Mouse (Mus musculus) kidney, embryonic 16.5 days (tissue): ENCODE results near the gene Prim2. TPM values are rescaled to one million over a fixed set of nuclear protein-coding genes. Genes with fewer than 3 reads are reported as not detected.
A peak's percentile ranks its signal among the peaks of the same experiment; 100 is the strongest.

Experiments
- ATAC-seq: fragments of 200-750 bp; cut with Nextera tagmentation; 2 replicates; pipeline ENCODE4 v1.8.0; 2017; ENCODE audit warnings: moderate TSS enrichment; ENCODE audit not compliant: low FRiP score, low TSS enrichment
- H3K27ac ChIP-seq: fragments of 300-500 bp; sonication (generic); 2 replicates; pipeline ENCODE4 v1.5.1; 2014; ENCODE audit warnings: low read length
- H3K27me3 ChIP-seq: fragments of 300-500 bp; sonication (generic); 2 replicates; pipeline ENCODE4 v1.6.1; 2014; ENCODE audit warnings: low read length, control low read depth, mixed read lengths; ENCODE audit not compliant: insufficient read depth
- H3K36me3 ChIP-seq: fragments of 300-500 bp; sonication (generic); 2 replicates; pipeline ENCODE4 v1.6.1; 2014; ENCODE audit warnings: low read length, control low read depth, mixed read lengths; ENCODE audit not compliant: insufficient read depth
- H3K4me1 ChIP-seq: fragments of 300-500 bp; sonication (generic); 2 replicates; pipeline ENCODE4 v1.6.1; 2014; ENCODE audit warnings: low read length, control low read depth, mixed read lengths; ENCODE audit not compliant: insufficient read depth
- H3K4me2 ChIP-seq: fragments of 300-500 bp; sonication (generic); replicated peaks from 2 replicates; pipeline ENCODE4 v1.6.1; 2014; ENCODE audit warnings: low read depth, low read length
- H3K4me3 ChIP-seq: fragments of 300-500 bp; sonication (generic); 2 replicates; pipeline ENCODE4 v1.5.1; 2014; ENCODE audit warnings: mild to moderate bottlenecking, low read length
- H3K9ac ChIP-seq: fragments of 300-500 bp; sonication (generic); replicated peaks from 2 replicates; pipeline ENCODE4 v1.6.1; 2014; ENCODE audit warnings: low read length
- H3K9me3 ChIP-seq: fragments of 300-500 bp; sonication (generic); 2 replicates; pipeline ENCODE4 v1.6.1; 2016; ENCODE audit warnings: low read length, control low read depth
- whole genome bisulfite sequencing: fragments of 180-500 bp; shearing (Covaris S2); extraction: QIAGEN DNeasy Blood & Tissue Kit; methylation state at CpG from one replicate; pipeline ENCODE4 v1.1.7; 2014; 5-methylcytosine and 5-hydroxymethylcytosine counted together
- polyA plus RNA-seq: library from polyadenylated mRNA; unstranded; fragments of >200 nt; fragmentation: Nextera tagmentation; extraction: Ambion mirVana; gene quantifications from 2 replicates; pipeline ENCODE4 v1.2.1, GENCODE M21; 2015

Gene Prim2
- polyA plus RNA-seq, 1 experiment from 2014 or later = 35.8 TPM

GRCm38 (mm10) chr1:33688810-33689209 is 19.2 kb upstream of the Prim2 start:
- no peak overlapping the region for H3K9ac ChIP-seq
- WGBS = 51% methylated on average over 2 of the region's 2 CpGs
- no peak for ATAC-seq

DNA sequence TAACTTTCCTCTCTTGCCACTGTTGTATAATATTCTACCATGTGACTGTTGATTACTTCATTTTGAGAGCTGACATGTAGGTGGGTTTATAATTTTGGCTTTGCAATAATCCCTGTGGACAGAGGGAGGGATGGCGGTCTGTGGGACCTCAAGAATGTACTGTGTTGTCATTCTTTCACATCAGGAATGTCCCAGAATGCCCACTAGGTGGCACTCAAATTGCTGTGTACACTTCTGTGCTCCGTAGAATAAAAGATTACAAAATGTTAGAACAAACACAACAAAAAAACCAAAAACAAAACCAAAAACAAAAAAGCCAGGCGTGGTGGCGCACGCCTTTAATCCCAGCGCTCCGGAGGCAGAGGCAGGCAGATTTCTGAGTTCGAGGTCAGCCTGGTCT is 14.9 kb upstream of the Prim2 start:
- no peaks in the 10 kb centered on the region for H3K4me1 ChIP-seq
- H3K27ac ChIP-seq = no peak overlapping the region
- H3K9me3 ChIP-seq = peaks cover 4% of the 10 kb centered on the region; the same call in 1 of the 2 replicates
- no peaks in the 10 kb centered on the region for H3K27me3 ChIP-seq
- no peak for ATAC-seq
- H3K9ac ChIP-seq = no peak overlapping the region
- no peak overlapping the region for H3K4me3 ChIP-seq
- WGBS = 69% methylated on average over 8 of the region's 8 CpGs
- H3K36me3 ChIP-seq = no peaks in the 10 kb centered on the region
- H3K4me2 ChIP-seq = no peak overlapping the region

More at GRCm38 (mm10) chr1:33688810-33689209, 19.2 kb upstream of the Prim2 start:
- H3K4me1 ChIP-seq = no peaks in the 10 kb centered on the region
- no peak overlapping the region for H3K27ac ChIP-seq
- no peaks in the 10 kb centered on the region for H3K36me3 ChIP-seq
- peaks cover 4% of the 10 kb centered on the region; the same call in 1 of the 2 replicates for H3K9me3 ChIP-seq
- H3K4me2 ChIP-seq = no peak overlapping the region
- H3K27me3 ChIP-seq = no peaks in the 10 kb centered on the region
- H3K4me3 ChIP-seq = no peak overlapping the region

GRCm38 (mm10) chr1:33680890-33681289 is 11.3 kb upstream of the Prim2 start:
- peak; percentile 75 for ATAC-seq
- H3K4me3 ChIP-seq = no peak overlapping the region
- H3K9ac ChIP-seq = no peak overlapping the region
- H3K4me1 ChIP-seq = no peaks in the 10 kb centered on the region
- H3K4me2 ChIP-seq = no peak overlapping the region
- H3K27me3 ChIP-seq = no peaks in the 10 kb centered on the region
- WGBS = 81% methylated on average over 7 of the region's 7 CpGs
- H3K9me3 ChIP-seq = no peaks in the 10 kb centered on the region; the same call in 1 of the 2 replicates
- no peaks in the 10 kb centered on the region for H3K36me3 ChIP-seq
- H3K27ac ChIP-seq = no peak overlapping the region

DNA sequence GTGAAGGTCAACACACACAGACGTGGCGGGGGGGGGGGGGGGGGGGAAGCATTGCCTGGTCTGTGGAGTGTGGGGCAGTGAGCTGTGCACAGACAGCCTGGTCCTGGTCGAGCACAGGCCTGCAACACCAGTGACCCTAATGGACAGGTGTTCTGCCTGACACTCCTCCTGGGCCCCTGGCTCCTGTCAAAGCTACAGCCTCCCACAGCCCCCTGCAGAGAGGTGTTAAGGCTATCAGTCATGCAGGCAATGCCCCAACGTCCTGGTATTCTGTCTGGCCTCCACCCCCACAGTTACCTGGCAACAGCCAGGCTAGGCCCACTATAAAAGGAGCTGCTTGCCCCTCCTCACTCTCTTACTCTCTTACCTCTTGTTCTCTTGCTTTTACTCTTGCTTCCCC is 10.8 kb upstream of the Prim2 start:
- no peak overlapping the region for H3K9ac ChIP-seq
- no peak overlapping the region for H3K27ac ChIP-seq
- no peak overlapping the region for H3K4me3 ChIP-seq
- H3K27me3 ChIP-seq = no peaks in the 10 kb centered on the region
- no peaks in the 10 kb centered on the region for H3K36me3 ChIP-seq
- peak; percentile 51 for ATAC-seq
- no peaks in the 10 kb centered on the region; the same call in 1 of the 2 replicates for H3K9me3 ChIP-seq
- 19% methylated on average over 3 of the region's 4 CpGs for WGBS
- no peak overlapping the region for H3K4me2 ChIP-seq
- H3K4me1 ChIP-seq = no peaks in the 10 kb centered on the region

- Histone ChIP-seq H3K27me3 (no peaks in the 10 kb centered on the region), H3K27ac (no peak overlapping the region), H3K36me3 (no peaks in the 10 kb centered on the region), H3K9me3 (no peaks in the 10 kb centered on the region), H3K4me2 (no peak overlapping the region), H3K4me3 (no peak overlapping the region), H3K4me1 (peaks cover 13% of the 10 kb centered on the region), H3K9ac (0 out of 2 replicates have a peak overlapping the region, but pooled peaks have one; percentile 15)
- WGBS = 62% methylated on average over 17 of the region's 17 CpGs
- ATAC-seq = no peak
Observed at GRCm38 (mm10) chr1:33673158-33673960, 3.8 kb upstream of the Prim2 start.

DNA sequence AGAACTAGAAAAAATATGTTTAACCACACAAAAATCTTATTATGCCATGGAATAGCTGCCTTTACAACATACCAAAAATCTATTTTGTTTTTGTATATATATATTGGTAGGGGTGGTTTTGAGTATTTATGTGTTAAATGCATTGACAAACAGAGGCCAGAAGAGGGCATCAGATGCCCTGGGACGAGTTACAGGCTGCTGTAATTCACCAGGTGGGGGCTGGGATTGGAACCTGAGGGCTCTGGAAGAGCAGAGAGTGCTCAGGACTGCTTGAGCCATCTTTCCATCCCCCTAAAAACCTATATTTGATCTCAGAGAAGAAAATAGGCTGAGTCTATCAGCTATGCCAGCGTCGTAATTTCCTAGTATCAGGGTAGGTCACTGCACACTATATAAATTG is 2.9 kb upstream of the Prim2 start:
- Histone ChIP-seq H3K4me2 (no peak overlapping the region), H3K36me3 (no peaks in the 10 kb centered on the region), H3K27ac (no peak overlapping the region), H3K9me3 (no peaks in the 10 kb centered on the region), H3K4me1 (peaks cover 13% of the 10 kb centered on the region), H3K4me3 (no peak overlapping the region), H3K9ac (0 out of 2 replicates have a peak overlapping the region, but pooled peaks have one; percentile 15), H3K27me3 (no peaks in the 10 kb centered on the region)
- 0 out of 2 replicates have a peak, but pooled peaks have one; percentile 18 for ATAC-seq
- WGBS = 22% methylated on average over 3 of the region's 3 CpGs

DNA sequence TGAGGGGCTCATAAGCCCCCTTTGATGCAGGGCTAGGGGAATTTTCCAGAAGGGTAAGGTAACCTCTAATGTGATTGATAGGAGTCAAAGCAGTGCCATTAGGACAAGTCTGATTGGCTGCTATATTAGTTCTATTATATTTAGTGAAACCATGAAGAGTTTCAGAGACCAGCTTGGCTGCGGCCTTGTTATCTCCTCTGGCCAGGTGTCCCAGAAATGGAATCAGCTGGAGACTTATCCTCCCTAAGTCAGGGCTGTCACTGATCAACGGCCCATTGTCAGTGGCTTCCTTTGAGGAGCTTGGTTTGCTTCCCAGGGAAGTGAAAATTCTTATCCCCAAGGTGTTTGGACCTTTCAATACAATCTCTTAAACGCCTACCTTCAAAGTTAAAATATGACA is 2.5 kb upstream of the Prim2 start:
- Histone ChIP-seq H3K36me3 (no peaks in the 10 kb centered on the region), H3K9me3 (no peaks in the 10 kb centered on the region), H3K4me3 (no peak overlapping the region), H3K4me1 (peaks cover 13% of the 10 kb centered on the region), H3K27me3 (no peaks in the 10 kb centered on the region), H3K27ac (no peak overlapping the region), H3K4me2 (no peak overlapping the region), H3K9ac (no peak overlapping the region)
- ATAC-seq = no peak
- WGBS = 68% methylated on average over 3 of the region's 3 CpGs

DNA sequence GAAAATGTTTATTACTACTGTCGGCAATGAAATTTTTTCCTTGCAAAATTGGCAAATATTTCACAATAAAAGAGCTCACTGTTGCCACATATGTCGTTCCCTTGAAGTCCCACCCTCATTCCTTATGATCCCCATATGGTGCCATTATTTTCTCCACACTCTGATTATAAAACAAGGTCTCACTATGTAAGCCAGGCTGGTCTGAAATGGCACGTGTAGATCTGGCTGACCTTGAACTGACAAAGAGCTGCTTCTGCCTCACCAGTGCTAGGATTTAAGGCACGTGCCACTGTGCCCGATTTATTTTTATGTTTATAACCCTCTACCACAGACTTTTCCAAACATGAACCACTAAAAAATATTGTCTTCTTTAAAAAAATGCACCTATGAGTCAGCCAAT is 1.8 kb upstream of the Prim2 start:
- 77% methylated on average over 5 of the region's 5 CpGs for WGBS
- H3K27ac ChIP-seq = no peak overlapping the region
- no peaks in the 10 kb centered on the region for H3K9me3 ChIP-seq
- no peak overlapping the region for H3K4me3 ChIP-seq
- peaks cover 13% of the 10 kb centered on the region for H3K4me1 ChIP-seq
- H3K27me3 ChIP-seq = no peaks in the 10 kb centered on the region
- H3K9ac ChIP-seq = no peak overlapping the region
- H3K36me3 ChIP-seq = peaks cover 5% of the 10 kb centered on the region; the same call in 1 of the 2 replicates
- H3K4me2 ChIP-seq = no peak overlapping the region
- ATAC-seq = no peak

GRCm38 (mm10) chr1:33670164-33670616 is 595 bp upstream of the Prim2 start:
- peak overlapping the region; percentile 59 for H3K27ac ChIP-seq
- under 1% methylated on average over 37 of the region's 37 CpGs for WGBS
- peaks cover 8% of the 10 kb centered on the region; the same call in 1 of the 2 replicates for H3K36me3 ChIP-seq

GRCm38 (mm10) chr1:33663605-33664117 is 5.9 kb downstream of the Prim2 start:
- Histone ChIP-seq H3K4me1 (peaks cover under 1% of the 10 kb centered on the region; the same call in 1 of the 2 replicates), H3K36me3 (peaks cover 20% of the 10 kb centered on the region; the same call in 1 of the 2 replicates), H3K4me2 (no peak overlapping the region), H3K27me3 (no peaks in the 10 kb centered on the region), H3K9me3 (no peaks in the 10 kb centered on the region), H3K4me3 (no peak overlapping the region), H3K9ac (no peak overlapping the region), H3K27ac (no peak overlapping the region)
- ATAC-seq = no peak
- WGBS = 87% methylated on average over 19 of the region's 19 CpGs

More at GRCm38 (mm10) chr1:33670164-33670616, 595 bp upstream of the Prim2 start:
- ATAC-seq = peak; percentile 67
- Histone ChIP-seq H3K4me3 (peak overlapping the region; percentile 83), H3K9me3 (no peaks in the 10 kb centered on the region), H3K27me3 (no peaks in the 10 kb centered on the region), H3K4me2 (peak overlapping the region; percentile 60), H3K9ac (peak overlapping the region; percentile 62), H3K4me1 (peaks cover 13% of the 10 kb centered on the region)
